Mouse (Mus musculus) lung, postnatal 0 days (tissue): ENCODE measurements around the gene Pgpep1l. TPM values are rescaled to one million over a fixed set of nuclear protein-coding genes. Genes with fewer than 3 reads are reported as not detected.
A peak's percentile ranks its signal among the peaks of the same experiment; 100 is the strongest.
"Not testable (repeated sequence)": the region's sequence is repeated elsewhere in the genome, so short reads cannot be mapped to it uniquely, and the experiment has no call there.

ENCODE experiments used
- ATAC-seq: fragments of 200-750 bp; cut with Nextera tagmentation; 2 replicates; pipeline ENCODE4 v1.8.0; 2017; ENCODE audit warnings: moderate library complexity
- DNase-seq: peaks from one replicate; pipeline ENCODE4 v3.0.0-alpha.2; 2016; ENCODE audit warnings: low spot score
- H3K27ac ChIP-seq: fragments of 300-500 bp; sonication (generic); 2 replicates; pipeline ENCODE4 v1.5.1; 2014; ENCODE audit warnings: antibody characterized with exemption, mild to moderate bottlenecking, low read length, mixed read lengths
- H3K27me3 ChIP-seq: fragments of 300-500 bp; sonication (generic); replicated peaks from 2 replicates; pipeline ENCODE4 v1.6.1; 2014; ENCODE audit warnings: low read length, mixed read lengths; ENCODE audit not compliant: insufficient read depth
- H3K36me3 ChIP-seq: fragments of 300-500 bp; sonication (generic); 2 replicates; pipeline ENCODE4 v1.6.1; 2014; ENCODE audit warnings: low read length, mixed read lengths; ENCODE audit not compliant: insufficient read depth
- H3K4me1 ChIP-seq: fragments of 300-500 bp; sonication (generic); 2 replicates; pipeline ENCODE4 v1.6.1; 2014; ENCODE audit warnings: antibody characterized with exemption, low read depth, low read length, mixed read lengths; ENCODE audit not compliant: insufficient read depth
- H3K4me2 ChIP-seq: fragments of 300-500 bp; sonication (generic); replicated peaks from 2 replicates; pipeline ENCODE4 v1.6.1; 2014; ENCODE audit warnings: low read depth, mild to moderate bottlenecking, low read length, moderate library complexity, mixed read lengths
- H3K4me3 ChIP-seq: fragments of 300-500 bp; sonication (generic); 2 replicates; pipeline ENCODE4 v1.5.1; 2014; ENCODE audit warnings: low read depth, low read length
- H3K9ac ChIP-seq: fragments of 300-500 bp; sonication (generic); replicated peaks from 2 replicates; pipeline ENCODE4 v1.6.1; 2014; ENCODE audit warnings: low read depth, mild to moderate bottlenecking
- H3K9me3 ChIP-seq: fragments of 300-500 bp; sonication (generic); 2 replicates; pipeline ENCODE4 v1.6.1; 2016; ENCODE audit warnings: low read length, mixed read lengths
- CTCF ChIP-seq: IDR thresholded peaks from 2 replicates; pipeline ENCODE4 v1.5.1; 2016; ENCODE audit warnings: antibody characterized with exemption, mild to moderate bottlenecking
- EP300 ChIP-seq: IDR thresholded peaks from 2 replicates; pipeline ENCODE4 v1.6.1; 2016; ENCODE audit warnings: antibody characterized with exemption, mild to moderate bottlenecking, control low read depth
- WGBS: fragments of 180-500 bp; shearing (Covaris S2); extraction: QIAGEN DNeasy Blood & Tissue Kit; methylation state at CpG from one replicate; pipeline ENCODE4 v1.1.7; 2014; 5-methylcytosine and 5-hydroxymethylcytosine counted together
- polyA plus RNA-seq: library from polyadenylated mRNA; unstranded; fragments of >200 nt; fragmentation: Nextera tagmentation; extraction: Ambion mirVana; gene quantifications from 2 replicates; pipeline ENCODE4 v1.2.1, GENCODE M21; 2015

Gene Pgpep1l
- polyA plus RNA-seq, 1 experiment from 2014 or later, result not detected

DNA sequence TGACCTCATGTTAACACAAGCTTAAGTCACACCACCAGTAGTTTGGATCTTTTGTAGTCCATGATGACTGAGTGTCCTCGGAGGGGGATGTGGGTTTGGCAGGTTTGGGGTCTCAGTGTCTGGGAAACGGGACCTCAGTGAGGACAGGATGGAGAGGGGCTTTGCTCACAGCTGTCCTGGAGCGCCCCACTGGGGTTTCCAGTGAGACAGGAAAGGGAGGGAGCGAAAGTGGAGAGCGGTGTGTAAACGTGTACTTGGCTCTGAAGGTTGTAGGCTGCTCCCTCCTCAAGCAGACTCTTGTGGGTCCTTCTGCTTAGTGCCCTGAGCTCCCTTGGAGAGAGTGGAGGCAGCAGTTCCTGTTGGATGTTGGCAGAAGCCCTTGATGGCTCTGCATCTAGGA, 14.9 kb upstream of the Pgpep1l start:
- Histone ChIP-seq H3K27ac (no peak overlapping the region), H3K9me3 (no peaks in the 10 kb centered on the region), H3K4me1 (no peaks in the 10 kb centered on the region; the same call in 1 of the 2 replicates), H3K9ac (no peak overlapping the region), H3K4me2 (no peak overlapping the region), H3K27me3 (no peaks in the 10 kb centered on the region), H3K36me3 (no peaks in the 10 kb centered on the region), H3K4me3 (no peak overlapping the region)
- WGBS, result 53% methylated on average over 6 of the region's 6 CpGs
- ATAC-seq (peak; percentile 60; the same call in 1 of the 2 replicates), DNase-seq (peak; percentile 43)
- TF ChIP-seq CTCF (no peak), EP300 (no peak)

DNA sequence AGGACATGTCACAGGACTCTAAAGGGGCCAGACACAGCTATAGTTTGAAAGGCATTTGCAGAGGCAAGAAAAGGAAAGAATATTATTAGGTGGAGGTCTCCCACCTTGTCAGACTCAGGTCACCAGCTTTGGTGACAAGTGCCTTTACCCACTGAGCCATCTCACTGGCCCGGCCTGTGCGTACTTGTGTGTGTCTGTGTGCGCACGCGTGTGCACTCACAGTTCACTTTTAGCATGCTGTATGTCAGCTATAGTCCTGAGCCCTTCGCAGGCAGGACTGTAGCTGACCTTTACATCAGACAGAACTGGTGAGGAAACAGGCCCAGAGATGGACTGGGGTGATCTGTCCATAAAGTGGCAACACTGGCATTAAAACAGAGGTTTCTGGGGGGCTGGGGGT, 14.4 kb upstream of the Pgpep1l start:
- 97% methylated on average over 6 of the region's 6 CpGs for WGBS
- Histone ChIP-seq H3K4me2 (no peak overlapping the region), H3K4me1 (no peaks in the 10 kb centered on the region; the same call in 1 of the 2 replicates), H3K27ac (no peak overlapping the region), H3K36me3 (no peaks in the 10 kb centered on the region), H3K27me3 (no peaks in the 10 kb centered on the region), H3K9me3 (no peaks in the 10 kb centered on the region), H3K4me3 (no peak overlapping the region), H3K9ac (no peak overlapping the region)
- TF ChIP-seq CTCF (no peak), EP300 (no peak)
- ATAC-seq (no peak), DNase-seq (no peak)

DNA sequence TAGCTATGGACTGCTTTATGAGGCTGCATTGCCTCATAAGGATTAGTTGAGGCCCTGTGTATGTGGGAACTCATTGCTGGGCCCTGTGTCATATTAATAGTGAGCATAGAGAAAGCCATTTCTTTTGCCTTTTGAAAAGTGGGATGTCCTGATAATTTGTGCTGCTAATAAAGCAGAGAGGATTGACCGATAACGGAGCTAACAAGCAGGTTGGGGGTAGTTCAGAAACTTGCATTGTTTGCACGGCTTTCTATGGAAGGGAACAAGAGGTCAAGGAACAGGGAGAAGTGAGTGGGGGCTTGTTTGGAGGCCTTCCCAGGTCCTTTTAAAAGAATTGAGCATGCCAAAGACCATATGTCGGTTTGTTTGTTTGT, 13.9 kb upstream of the Pgpep1l start:
- Histone ChIP-seq H3K27ac (no peak overlapping the region), H3K36me3 (no peaks in the 10 kb centered on the region), H3K27me3 (no peaks in the 10 kb centered on the region), H3K4me3 (no peak overlapping the region), H3K9me3 (no peaks in the 10 kb centered on the region), H3K9ac (no peak overlapping the region), H3K4me2 (no peak overlapping the region), H3K4me1 (no peaks in the 10 kb centered on the region; the same call in 1 of the 2 replicates)
- no peak for TF ChIP-seq EP300
- TF ChIP-seq CTCF, result no peak
- 80% methylated on average over 4 of the region's 4 CpGs for WGBS
- no peak for ATAC-seq
- DNase-seq, result no peak

DNA sequence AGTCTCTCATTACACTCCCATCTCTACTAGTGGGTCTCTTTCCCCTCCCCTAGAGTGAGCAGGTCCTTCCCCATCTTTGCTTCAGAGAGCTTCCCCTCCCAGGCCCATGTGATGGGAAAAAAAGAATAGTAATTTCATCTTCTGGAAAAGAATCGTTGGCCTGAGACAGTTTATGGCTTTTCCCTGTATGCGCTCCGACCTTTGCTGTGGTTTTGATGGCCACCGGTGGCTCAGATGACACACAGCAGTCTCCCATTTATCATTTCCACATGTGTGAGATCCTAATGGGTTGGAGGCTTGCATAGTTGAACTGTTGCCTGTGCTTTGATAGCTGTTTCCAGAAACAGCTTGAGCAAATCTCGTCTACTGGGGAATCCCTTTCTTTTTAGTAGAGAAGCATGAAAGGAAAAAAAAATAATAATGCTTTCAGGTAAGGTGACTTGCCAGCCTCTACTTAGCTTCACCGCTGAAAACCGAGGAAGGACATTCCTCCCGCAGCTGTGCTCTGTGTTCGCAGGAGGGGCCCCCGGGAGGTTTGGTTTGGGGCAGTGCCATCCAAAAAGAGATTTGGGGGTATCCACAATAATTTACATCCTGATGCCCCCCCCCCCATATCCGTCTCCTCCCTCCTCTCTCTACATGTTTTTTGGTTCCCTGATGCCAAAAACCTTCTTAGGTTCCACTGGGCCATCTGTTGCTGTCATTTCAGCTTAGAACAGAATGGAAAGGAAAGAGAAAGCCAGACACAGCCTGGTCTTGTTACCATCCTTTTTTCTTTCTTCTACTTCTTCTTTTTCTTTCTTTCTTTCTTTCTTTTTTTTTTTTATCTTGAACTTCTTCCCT, 13.2 kb upstream of the Pgpep1l start:
- Histone ChIP-seq H3K4me1 (no peaks in the 10 kb centered on the region; the same call in 1 of the 2 replicates), H3K9ac (no peak overlapping the region), H3K4me3 (no peak overlapping the region), H3K27me3 (no peaks in the 10 kb centered on the region), H3K4me2 (no peak overlapping the region), H3K27ac (no peak overlapping the region), H3K9me3 (no peaks in the 10 kb centered on the region), H3K36me3 (no peaks in the 10 kb centered on the region)
- 59% methylated on average over 11 of the region's 11 CpGs for WGBS
- DNase-seq, result peak; percentile 17
- no peak for TF ChIP-seq CTCF
- ATAC-seq, result no peak

DNA sequence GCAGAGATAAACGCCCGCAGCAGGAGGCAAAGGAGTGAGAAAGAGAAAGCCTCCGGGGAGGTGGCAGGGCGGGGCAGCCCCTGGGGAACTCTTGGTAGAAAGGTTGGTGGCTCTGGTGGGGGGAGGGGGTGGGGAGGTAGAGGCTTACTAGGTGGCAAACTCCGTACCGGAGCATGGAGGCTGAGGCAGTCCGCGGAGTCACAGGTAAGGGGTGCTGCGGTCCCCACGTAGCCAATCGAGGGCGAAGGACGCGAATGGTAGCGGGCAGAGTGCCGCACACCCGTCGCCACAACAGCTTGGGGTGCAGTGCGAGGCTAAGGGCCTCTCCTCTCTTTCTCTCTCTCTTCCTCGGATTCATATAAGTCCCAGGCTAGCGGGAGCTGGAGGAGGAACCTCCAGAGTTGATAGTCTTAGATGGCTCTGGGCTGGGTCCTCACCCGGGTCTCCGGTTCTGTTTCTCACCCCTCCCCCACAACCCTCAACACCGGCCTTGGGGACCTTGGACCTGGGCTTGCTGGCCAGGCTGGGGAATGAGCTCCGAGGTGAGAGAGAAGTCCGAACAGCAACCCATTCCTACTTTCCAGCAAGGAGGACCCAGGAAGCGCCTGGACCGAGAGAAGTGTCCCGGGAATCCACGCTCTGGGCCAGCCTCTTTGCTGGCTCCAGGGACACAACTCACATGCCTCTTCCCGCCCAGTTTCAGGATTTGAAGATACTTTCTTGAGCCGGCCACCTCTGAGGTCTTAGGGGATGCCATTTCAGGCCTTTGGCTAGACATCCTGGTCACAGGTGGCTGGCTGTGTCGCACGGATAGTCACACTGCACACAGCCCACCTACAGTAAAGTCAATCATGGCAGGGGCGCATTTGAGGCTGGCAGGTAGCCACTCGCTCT, 12.1 kb upstream of the Pgpep1l start:
- Histone ChIP-seq H3K9me3 (no peaks in the 10 kb centered on the region), H3K9ac (peak overlapping the region; percentile 32; the same call in 1 of the 2 replicates), H3K36me3 (no peaks in the 10 kb centered on the region), H3K27me3 (no peaks in the 10 kb centered on the region), H3K27ac (no peak overlapping the region), H3K4me2 (peak overlapping the region; percentile 87), H3K4me1 (no peaks in the 10 kb centered on the region; the same call in 1 of the 2 replicates), H3K4me3 (peak overlapping the region; percentile 39)
- peak; percentile 18 for DNase-seq
- TF ChIP-seq EP300, result no peak
- TF ChIP-seq CTCF, result no peak
- peak; percentile 47 for ATAC-seq
- 7% methylated on average over 35 of the region's 36 CpGs for WGBS

DNA sequence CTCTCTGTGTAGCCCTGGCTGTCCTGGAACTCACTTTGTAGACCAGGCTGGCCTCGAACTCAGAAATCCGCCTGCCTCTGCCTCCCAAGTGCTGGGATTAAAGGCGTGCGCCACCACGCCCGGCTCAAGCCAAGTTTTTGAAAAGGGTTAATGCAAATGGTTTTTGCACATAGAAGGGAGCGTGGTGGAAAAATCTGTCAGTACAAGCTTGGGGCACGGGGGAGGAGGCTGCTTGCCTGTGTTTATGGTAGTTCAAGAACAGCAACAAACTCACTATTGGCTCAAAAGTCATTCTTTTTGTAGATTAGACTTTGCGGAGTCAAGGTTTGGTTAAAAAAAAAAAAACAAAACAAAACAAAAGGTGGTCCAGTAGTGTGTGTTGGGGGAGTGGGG, 11.4 kb upstream of the Pgpep1l start:
- not testable (repeated sequence) for H3K27me3 ChIP-seq, H3K36me3 ChIP-seq, H3K4me1 ChIP-seq, H3K27ac ChIP-seq, ATAC-seq, DNase-seq, H3K9me3 ChIP-seq
- Histone ChIP-seq H3K9ac (peak overlapping the region; percentile 32; the same call in 1 of the 2 replicates), H3K4me3 (peak overlapping the region; percentile 39), H3K4me2 (peak overlapping the region; percentile 87)
- 61% methylated on average over 9 of the region's 9 CpGs for WGBS
